Mouse (Mus musculus) neutrophil, adult 5-6 weeks (primary cell): ENCODE results near the gene Dapk2. TPM values are rescaled to one million over a fixed set of nuclear protein-coding genes. Genes with fewer than 3 reads are reported as not detected.
"Not testable (repeated sequence)": the region's sequence is repeated elsewhere in the genome, so short reads cannot be mapped to it uniquely, and the experiment has no call there.

Source experiments
- ATAC-seq: fragments of 151-379, 151-347 bp; 2 replicates; pipeline ENCODE4 v1.8.0; 2017; ENCODE audit warnings: mild to moderate bottlenecking, moderate TSS enrichment; ENCODE audit not compliant: insufficient number of reproducible peaks, poor library complexity, low FRiP score, severe bottlenecking; ENCODE audit errors: extremely low read depth
- total RNA-seq: library from RNA; stranded (forward); fragments of 200-1000 nt; gene quantifications from 2 replicates; pipeline ENCODE4 v1.2.3, GENCODE M21; 2017

The Dapk2 gene
- total RNA-seq, 1 experiment from 2014 or later = 0.93 TPM

DNA sequence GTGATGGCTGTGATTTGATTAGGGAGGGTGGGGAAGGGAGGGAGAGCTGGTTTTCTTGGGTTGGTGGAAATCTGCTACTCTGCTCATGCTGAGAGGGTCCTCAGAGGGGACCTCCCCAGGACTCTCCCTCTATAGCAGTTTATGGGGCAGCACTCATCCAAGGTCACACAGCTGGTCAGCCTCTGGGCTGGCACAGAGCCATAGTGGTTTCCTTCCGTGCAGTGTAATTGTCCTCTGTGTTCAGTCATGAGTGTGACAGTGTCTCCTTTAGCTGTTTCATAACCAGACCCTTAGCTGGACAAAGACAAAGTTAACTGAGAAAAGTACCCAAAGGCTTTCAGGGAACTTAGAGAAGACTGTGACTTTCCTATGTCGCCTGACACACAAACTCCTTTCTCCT is 103.7 kb downstream of the Dapk2 start:
- ATAC-seq = no peak

GRCm38 (mm10) chr9:66263701-66264100 is 105.7 kb downstream of the Dapk2 start:
- ATAC-seq = no peak

DNA sequence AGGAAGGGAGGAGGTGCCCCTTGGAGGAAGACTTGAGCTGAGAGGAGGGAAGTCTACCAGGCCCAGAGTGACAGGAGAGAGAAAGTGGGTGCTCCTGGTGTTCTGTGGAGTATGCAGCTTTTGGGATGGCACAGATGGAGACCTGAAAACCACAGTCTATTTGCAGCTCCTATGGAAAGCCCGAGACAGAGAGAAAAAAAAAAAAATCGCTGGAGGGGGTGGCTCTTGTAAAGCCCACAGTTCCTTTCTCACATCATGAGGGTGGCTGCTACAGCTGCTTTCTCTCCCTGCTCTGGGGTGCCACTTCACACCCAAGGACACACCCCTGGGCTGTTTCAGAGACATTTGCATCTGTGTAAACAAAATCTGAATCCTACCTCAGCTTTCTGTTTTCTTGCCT is 107.6 kb downstream of the Dapk2 start:
- ATAC-seq = no peak

GRCm38 (mm10) chr9:66266237-66267170 is 108.5 kb downstream of the Dapk2 start:
- no peak for ATAC-seq

- ATAC-seq = no peak
These were observed 110.8 kb downstream of the Dapk2 start for GRCm38 (mm10) chr9:66268804-66269203.

DNA sequence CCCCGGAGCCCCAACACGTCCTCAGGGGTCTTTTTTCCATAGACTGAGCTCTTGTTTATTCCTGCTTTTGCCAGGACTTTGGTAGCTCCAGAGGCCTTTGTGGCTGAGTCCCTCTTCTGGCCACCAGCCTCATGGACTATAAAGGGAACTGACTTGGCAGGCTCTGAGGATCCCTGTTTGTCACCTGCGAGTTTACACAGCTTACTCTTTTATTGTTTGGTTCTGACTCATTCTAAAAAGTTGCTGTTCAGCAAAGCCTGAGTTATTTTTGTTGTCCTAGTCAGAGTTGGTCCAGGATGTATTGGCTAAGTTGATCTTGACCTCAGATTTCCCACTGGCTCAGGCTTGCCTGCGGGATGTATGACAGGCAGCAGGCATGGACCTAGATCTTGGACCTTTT is 112.0 kb downstream of the Dapk2 start:
- ATAC-seq = no peak

GRCm38 (mm10) chr9:66271726-66272125 is 113.7 kb downstream of the Dapk2 start:
- ATAC-seq = no peak

- ATAC-seq = no peak
These were observed 115.6 kb downstream of the Dapk2 start for GRCm38 (mm10) chr9:66273632-66274031.

DNA sequence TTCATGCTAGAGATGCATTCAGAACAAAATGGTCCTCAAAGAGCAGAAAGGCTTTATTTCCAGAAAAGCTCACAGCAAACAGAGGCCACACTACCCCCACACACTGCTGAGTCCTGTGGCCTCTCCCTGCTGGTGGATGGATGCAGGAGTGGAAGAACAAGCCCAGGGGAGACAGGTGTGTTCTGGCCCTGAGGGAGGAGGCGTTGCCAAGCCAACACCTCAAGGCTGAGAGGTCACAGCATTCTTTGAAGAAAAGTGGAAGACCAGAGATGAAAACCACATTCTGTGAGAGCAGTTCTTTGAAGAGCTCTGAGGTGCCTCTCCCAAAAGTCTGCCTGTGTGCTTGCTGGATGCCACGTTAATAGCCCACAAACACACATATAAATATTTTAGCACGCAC is 116.6 kb downstream of the Dapk2 start:
- ATAC-seq = no peak

GRCm38 (mm10) chr9:66275267-66275991 is 117.4 kb downstream of the Dapk2 start:
- ATAC-seq = no peak

DNA sequence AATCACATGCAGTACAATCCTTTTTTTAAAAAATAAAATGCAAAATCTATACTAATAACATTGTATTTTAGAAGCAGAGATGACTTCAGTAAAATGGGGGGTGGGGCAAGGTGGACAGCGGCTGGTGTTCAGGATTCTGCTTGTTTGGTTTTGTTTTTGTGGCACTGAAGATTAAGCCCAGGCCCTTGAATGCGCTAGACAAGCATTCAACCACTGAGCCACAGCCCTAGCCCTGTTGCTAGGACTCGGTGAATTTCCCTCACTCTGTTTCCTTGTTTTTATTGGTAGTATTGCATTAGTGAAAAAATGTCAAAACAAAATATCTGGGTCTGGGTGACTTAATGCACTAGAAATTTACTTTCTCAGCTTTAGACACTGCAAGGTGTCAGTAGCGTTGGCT is 118.0 kb downstream of the Dapk2 start:
- ATAC-seq = no peak

DNA sequence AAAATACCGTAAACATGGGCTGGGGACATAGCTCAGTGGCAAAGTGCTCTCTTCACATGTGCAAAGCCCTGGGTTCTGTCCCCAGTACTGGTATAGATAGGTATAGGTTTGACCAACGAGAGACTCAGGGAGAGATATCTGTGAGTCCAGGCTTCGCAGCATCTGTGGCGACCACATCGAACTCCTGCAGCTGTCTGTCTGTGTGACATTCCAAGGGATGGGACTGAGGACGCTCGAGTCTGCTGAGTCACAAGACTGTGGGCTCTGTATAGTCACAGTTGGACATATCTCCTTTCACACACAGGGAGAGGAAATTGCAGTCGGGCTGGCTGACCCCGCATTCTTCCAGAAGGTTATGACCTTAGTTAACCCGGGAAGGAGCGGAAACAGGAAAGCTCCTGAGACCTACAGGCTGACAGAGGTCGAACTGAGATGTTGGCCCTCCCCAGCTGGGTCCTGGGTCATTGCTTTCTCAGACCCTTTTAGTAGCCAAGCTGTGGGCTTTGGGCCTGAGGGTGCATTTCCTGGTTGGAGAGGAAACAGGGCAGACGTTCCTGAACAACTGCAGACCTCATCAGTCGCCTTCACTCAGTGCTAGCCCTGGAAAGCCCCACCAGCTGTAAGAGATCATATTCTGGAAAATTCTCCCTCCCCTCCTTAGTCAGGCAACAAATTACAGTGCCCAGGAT is 118.8 kb downstream of the Dapk2 start:
- no peak for ATAC-seq

GRCm38 (mm10) chr9:66279647-66280046 is 121.6 kb downstream of the Dapk2 start:
- ATAC-seq = no peak

DNA sequence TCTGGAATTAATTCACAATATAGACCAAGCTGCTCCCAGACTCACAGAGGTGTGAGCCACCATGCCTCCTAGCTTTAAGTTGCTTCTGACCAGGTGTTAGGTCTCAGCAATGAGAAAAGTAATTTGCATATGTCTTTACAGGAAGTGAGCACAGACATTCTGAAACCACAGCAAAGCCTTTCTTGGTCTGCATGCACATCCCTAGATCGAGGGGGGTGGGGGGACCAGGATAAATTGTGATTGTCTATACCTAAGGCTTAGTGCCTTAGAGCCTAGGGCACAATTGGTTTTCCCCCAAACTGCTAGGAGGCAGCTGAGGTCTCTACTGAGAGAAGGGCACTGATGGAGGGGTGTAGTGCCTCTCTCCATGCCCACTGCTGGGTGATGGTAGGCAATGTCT is 122.5 kb downstream of the Dapk2 start:
- ATAC-seq = peak; percentile 55

DNA sequence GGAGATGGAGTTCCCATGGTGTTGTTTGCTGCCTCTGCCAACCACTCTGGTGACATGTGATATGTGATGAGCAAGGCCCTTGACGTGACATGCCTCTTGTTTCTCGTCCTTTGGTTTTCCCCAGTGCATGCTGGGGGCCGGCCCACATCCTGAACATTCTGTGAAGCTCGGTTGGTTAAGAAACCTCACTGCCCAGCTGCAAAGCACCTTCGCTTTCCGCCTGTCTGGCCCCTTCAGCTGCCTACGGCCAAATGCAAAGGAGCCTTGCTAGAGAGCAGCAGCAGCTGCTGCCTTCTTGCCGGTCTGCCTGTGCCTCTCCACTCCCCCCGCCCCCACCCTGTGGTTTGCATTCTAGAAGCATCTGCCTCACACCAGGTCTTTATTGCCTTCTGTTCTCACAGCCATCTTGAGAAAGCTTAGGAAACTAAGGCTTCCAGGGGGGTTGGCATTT is 123.5 kb downstream of the Dapk2 start:
- peak; percentile 65 for ATAC-seq

DNA sequence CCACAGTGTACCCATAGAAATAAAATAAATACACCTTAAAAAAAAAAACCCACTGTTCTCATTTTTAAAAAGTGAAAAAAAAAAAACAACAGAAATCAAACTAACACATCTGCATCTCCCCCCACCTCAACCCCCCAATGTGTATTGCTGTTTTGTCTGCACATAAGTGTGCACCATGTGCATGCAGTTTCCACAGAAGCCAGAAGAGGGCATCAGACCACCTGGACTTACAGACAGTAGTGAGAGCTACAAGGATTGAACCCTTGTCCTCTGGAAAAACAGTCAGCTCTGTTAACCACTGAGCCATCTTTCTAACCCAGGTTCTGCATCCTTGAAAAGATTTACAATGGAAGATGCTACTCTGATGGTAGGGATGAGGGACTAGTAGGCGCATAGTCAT is 124.6 kb downstream of the Dapk2 start:
- ATAC-seq = no peak

DNA sequence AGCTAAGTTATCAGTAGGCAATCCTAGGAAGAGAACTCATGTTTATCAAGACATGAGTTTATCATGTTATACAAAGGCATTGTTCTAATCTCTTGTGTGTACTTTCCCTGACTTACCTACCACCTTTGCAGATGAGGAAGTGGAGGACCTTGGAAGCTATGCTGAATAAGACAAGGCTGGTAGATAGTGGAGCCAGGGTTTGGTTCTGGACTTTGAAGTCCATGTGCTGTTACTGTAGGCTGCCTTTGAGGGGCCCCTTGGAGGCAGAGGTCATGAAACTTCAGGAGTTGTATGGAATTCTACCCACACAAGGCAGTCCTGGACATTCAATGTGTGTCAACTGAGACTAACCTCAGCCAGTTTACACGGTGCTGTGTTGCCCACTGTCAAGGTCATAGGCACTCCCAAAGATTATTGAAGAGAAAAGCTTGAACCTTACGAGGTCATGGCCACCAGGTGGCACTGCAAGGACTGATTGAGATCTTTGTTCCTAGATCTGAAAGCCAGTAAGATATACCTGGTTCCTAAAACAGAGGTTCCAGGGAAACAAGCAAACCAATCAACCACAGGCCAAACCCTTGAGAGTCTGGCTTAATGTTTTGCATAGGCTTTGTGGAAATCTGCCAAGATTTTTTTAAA is 125.7 kb downstream of the Dapk2 start:
- peak; percentile 37; the same call in 1 of the 2 replicates for ATAC-seq

DNA sequence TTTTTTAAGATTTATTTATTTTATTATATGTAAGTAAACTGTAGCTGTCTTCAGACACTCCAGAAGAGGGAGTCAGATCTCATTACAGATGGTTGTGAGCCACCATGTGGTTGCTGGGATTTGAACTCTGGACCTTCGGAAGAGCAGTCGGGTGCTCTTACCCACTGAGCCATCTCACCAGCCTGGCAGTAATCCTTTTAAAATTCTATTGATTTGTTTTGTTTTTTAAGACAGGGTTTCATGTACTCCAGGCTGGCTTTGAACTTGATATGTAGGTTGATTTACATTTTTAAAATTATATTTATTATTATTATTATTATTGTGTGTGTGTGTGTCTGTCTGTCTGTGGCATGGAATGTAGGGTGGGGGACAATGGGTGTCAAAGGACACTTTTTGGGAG is 127.2 kb downstream of the Dapk2 start:
- ATAC-seq = not testable (repeated sequence)

GRCm38 (mm10) chr9:66285901-66286300 is 127.9 kb downstream of the Dapk2 start:
- no peak for ATAC-seq
